ENCODE assay signal across 10 mouse cellular contexts in genomic region chr3:88593893-88594580, GRCm38 (mm10). TPM values are rescaled to one million over a fixed set of nuclear protein-coding genes. Genes with fewer than 3 reads are reported as not detected.
DNase-seq lines count a peak whose midpoint lies in the region; ATAC-seq and TF ChIP-seq lines count a peak whose summit lies in the region.
"Had no signal": no experiment of that assay in that cellular context is flagged by ENCODE, and none has a peak within 500 bp of the region (broad histone marks: within the 10 kb centered on the region; RNA-seq: fewer than 3 reads in every experiment).

No protein-coding gene starts in this region.

- H3K9me3 ChIP-seq in heart, embryonic 14.5 days (ENCODE audit: control insufficient read depth, low read length), result no peaks in the 10 kb centered on the region
- H3K9me3 ChIP-seq in intestine, embryonic 14.5 days (ENCODE audit: control insufficient read depth, low read length), result no peaks in the 10 kb centered on the region
- no peaks in the 10 kb centered on the region for H3K9me3 ChIP-seq in limb, embryonic 15.5 days
- H3K9me3 ChIP-seq in stomach, embryonic 15.5 days, result no peaks in the 10 kb centered on the region
- no peaks in the 10 kb centered on the region for H3K9me3 ChIP-seq in forebrain, embryonic 10.5 days
- H3K9me3 ChIP-seq: midbrain, embryonic 10.5 days had no signal

- no peak for TF ChIP-seq CTCF in heart, adult 2 months (IDR thresholded peaks at IDR 0.05)

- no peak overlapping the region for H3K4me3 ChIP-seq in heart, embryonic 14.5 days (ENCODE audit: control insufficient read depth in 1 of 2, insufficient read depth in 1 of 2, low read depth in 1 of 2, low read length in 2 of 2)
- H3K4me3 ChIP-seq in heart, adult 2 months, result no peak overlapping the region
- no peak overlapping the region for H3K4me3 ChIP-seq in intestine, embryonic 14.5 days (ENCODE audit: low read depth, low read length)
- H3K4me3 ChIP-seq in limb, embryonic 15.5 days, result no peak overlapping the region
- no peak overlapping the region for H3K4me3 ChIP-seq in stomach, embryonic 15.5 days (replicated peaks)
- H3K4me3 ChIP-seq in forebrain, embryonic 10.5 days, result no peak overlapping the region
- H3K4me3 ChIP-seq: left cerebral cortex, adult 2 months; midbrain, embryonic 10.5 days had no signal

- H3K79me2 ChIP-seq in heart, adult 2 months (replicated peaks; ENCODE audit: control insufficient read depth, insufficient read depth, low read length), result no peaks in the 10 kb centered on the region

- H3K4me1 ChIP-seq in heart, embryonic 14.5 days (ENCODE audit: control insufficient read depth in 2 of 2, insufficient read depth in 2 of 2, low read length in 2 of 2), result peaks cover 16 to 30% of the 10 kb centered on the region in 2 experiments
- H3K4me1 ChIP-seq in heart, adult 2 months (ENCODE audit: control insufficient read depth, insufficient read depth, low read length), result peaks cover 6% of the 10 kb centered on the region
- peaks cover 9% of the 10 kb centered on the region; the same call in 1 of the 2 replicates for H3K4me1 ChIP-seq in intestine, embryonic 14.5 days (replicated peaks; ENCODE audit: control insufficient read depth, insufficient read depth, low read length)
- peaks cover 26% of the 10 kb centered on the region for H3K4me1 ChIP-seq in limb, embryonic 15.5 days
- H3K4me1 ChIP-seq in stomach, embryonic 15.5 days, result peaks cover 23% of the 10 kb centered on the region
- peaks cover 31% of the 10 kb centered on the region for H3K4me1 ChIP-seq in forebrain, embryonic 10.5 days

- no peaks in the 10 kb centered on the region for H3K36me3 ChIP-seq in heart, embryonic 14.5 days (ENCODE audit: control insufficient read depth, insufficient read depth, low read length)
- no peaks in the 10 kb centered on the region for H3K36me3 ChIP-seq in heart, adult 2 months (ENCODE audit: control insufficient read depth, insufficient read depth, low read length)
- no peaks in the 10 kb centered on the region for H3K36me3 ChIP-seq in intestine, embryonic 14.5 days (ENCODE audit: control insufficient read depth, insufficient read depth, low read length)
- H3K36me3 ChIP-seq in limb, embryonic 15.5 days, result 0 out of 2 replicates have a peak, but pooled peaks cover 2% of the 10 kb centered on the region
- H3K36me3 ChIP-seq in stomach, embryonic 15.5 days, result no peaks in the 10 kb centered on the region
- H3K36me3 ChIP-seq in forebrain, embryonic 10.5 days (replicated peaks), result peaks cover 4% of the 10 kb centered on the region; the same call in 1 of the 2 replicates

- H3K4me2 ChIP-seq in heart, embryonic 14.5 days (ENCODE audit: low read length), result peak overlapping the region; percentile 19; the same call in 1 of the 2 replicates
- no peak overlapping the region for H3K4me2 ChIP-seq in intestine, embryonic 14.5 days (ENCODE audit: low read length)
- H3K4me2 ChIP-seq in limb, embryonic 15.5 days, result no peak overlapping the region
- H3K4me2 ChIP-seq in stomach, embryonic 15.5 days, result 0 out of 2 replicates have a peak overlapping the region, but pooled peaks have one; percentile 16

- H3K9ac ChIP-seq in heart, embryonic 14.5 days (ENCODE audit: low read length), result peak overlapping the region; percentile 27; the same call in 1 of the 2 replicates
- H3K9ac ChIP-seq in heart, adult 2 months (ENCODE audit: low read depth, low read length), result no peak overlapping the region
- H3K9ac ChIP-seq in intestine, embryonic 14.5 days (ENCODE audit: low read length), result no peak overlapping the region
- no peak overlapping the region for H3K9ac ChIP-seq in limb, embryonic 15.5 days
- no peak overlapping the region for H3K9ac ChIP-seq in stomach, embryonic 15.5 days

- no peak for TF ChIP-seq EP300 in heart, adult 2 months (IDR thresholded peaks at IDR 0.05; ENCODE audit: insufficient read depth, low read depth, low read length)

- no peak for TF ChIP-seq POLR2A in heart, adult 2 months (IDR thresholded peaks at IDR 0.05; ENCODE audit: insufficient read depth, low read depth, low read length)

- no peak for DNase-seq in heart, adult 2 months
- DNase-seq in intestine, embryonic 14.5 days (ENCODE audit: low spot score), result no peak
- DNase-seq in forebrain, embryonic 10.5 days (ENCODE audit: extremely low spot score, low spot score), result no peak
- no peak for DNase-seq in adrenal gland, postnatal 36 days
- no peak for DNase-seq in adipocyte (ENCODE audit: low spot score)

- H3K27ac ChIP-seq in heart, embryonic 14.5 days (replicated peaks in 1 of 2; ENCODE audit: control insufficient read depth in 1 of 2, insufficient read depth in 1 of 2, low read depth in 2 of 2, low read length in 2 of 2), result no peak overlapping the region
- no peak overlapping the region for H3K27ac ChIP-seq in heart, adult 2 months
- H3K27ac ChIP-seq in intestine, embryonic 14.5 days (ENCODE audit: low read depth), result no peak overlapping the region
- H3K27ac ChIP-seq in limb, embryonic 15.5 days, result peak overlapping the region; percentile 65; the same call in 1 of the 2 replicates
- H3K27ac ChIP-seq in stomach, embryonic 15.5 days, result no peak overlapping the region
- no peak overlapping the region for H3K27ac ChIP-seq in forebrain, embryonic 10.5 days
- H3K27ac ChIP-seq: left cerebral cortex, adult 2 months; midbrain, embryonic 10.5 days had no signal

- no peaks in the 10 kb centered on the region for H3K27me3 ChIP-seq in heart, embryonic 14.5 days (ENCODE audit: control insufficient read depth, insufficient read depth, low read length)
- no peaks in the 10 kb centered on the region for H3K27me3 ChIP-seq in heart, adult 2 months (ENCODE audit: control insufficient read depth, insufficient read depth, low read length)
- no peaks in the 10 kb centered on the region for H3K27me3 ChIP-seq in intestine, embryonic 14.5 days (replicated peaks; ENCODE audit: control insufficient read depth, insufficient read depth, low read length)
- H3K27me3 ChIP-seq in limb, embryonic 15.5 days, result no peaks in the 10 kb centered on the region
- no peaks in the 10 kb centered on the region for H3K27me3 ChIP-seq in stomach, embryonic 15.5 days (replicated peaks)
- no peaks in the 10 kb centered on the region for H3K27me3 ChIP-seq in forebrain, embryonic 10.5 days (ENCODE audit: poor library complexity, severe bottlenecking)

- intact Hi-C loops in heart, adult 2 months (cut with DNase I), result loop anchor here (2.0 kb wide), 1 partner anchor 145 kb away; no protein-coding TSS in a partner anchor

- 29% methylated on average over 10 of the region's 10 CpGs for WGBS in heart, embryonic 14.5 days
- 42% methylated on average over 10 of the region's 10 CpGs for WGBS in heart, adult 2 months
- WGBS in intestine, embryonic 14.5 days, result 35% methylated on average over 10 of the region's 10 CpGs
- 24% methylated on average over 10 of the region's 10 CpGs for WGBS in limb, embryonic 15.5 days
- 38% methylated on average over 10 of the region's 10 CpGs for WGBS in stomach, embryonic 15.5 days
- WGBS in forebrain, embryonic 10.5 days, result 74% methylated on average over 10 of the region's 10 CpGs

- no peak for ATAC-seq in heart, embryonic 14.5 days (ENCODE audit: insufficient number of reproducible peaks, insufficient read depth, low FRiP score, low read depth)
- ATAC-seq in intestine, embryonic 14.5 days (replicated peaks; ENCODE audit: low FRiP score, low TSS enrichment, low read depth), result 0 out of 2 replicates have a peak, but pooled peaks have one; percentile 34
- no peak for ATAC-seq in limb, embryonic 15.5 days (ENCODE audit: insufficient number of reproducible peaks, low FRiP score, low TSS enrichment, low read depth)
- no peak for ATAC-seq in stomach, embryonic 15.5 days (ENCODE audit: insufficient read depth, low FRiP score, low read depth)

RNA-seq across cellular contexts. Expression of gene Arhgef2, which starts 11.7 kb away (rescaled TPM):
- 92.6 and 94.2 TPM in 2 replicates for polyA plus RNA-seq in heart, embryonic 14.5 days (2014; fragmentation: Nextera tagmentation; extraction: Ambion mirVana)
- total RNA-seq in heart, adult 2 months (2021), result 10 to 100 TPM; 37.3 to 37.5 TPM
- 51.0 and 53.4 TPM in 2 replicates for polyA plus RNA-seq in heart, adult 2 months (2012; rRNA removed)
- 87.0 and 98.4 TPM in 2 replicates for polyA plus RNA-seq in intestine, embryonic 14.5 days (2014; fragmentation: Nextera tagmentation; extraction: Ambion mirVana)
- 84.9 and 97.3 TPM in 2 replicates for polyA plus RNA-seq in limb, embryonic 15.5 days (2015; fragmentation: Nextera tagmentation; extraction: Ambion mirVana)
- polyA plus RNA-seq in stomach, embryonic 15.5 days (2015; fragmentation: Nextera tagmentation; extraction: Ambion mirVana), result 77.1 and 78.7 TPM in 2 replicates
- polyA plus RNA-seq in forebrain, embryonic 10.5 days (2016; fragmentation: Nextera tagmentation; extraction: Ambion mirVana), result 79.3 and 92.6 TPM in 2 replicates
- 10 to 100 TPM; 24.6 to 25.3 TPM for total RNA-seq in adrenal gland, postnatal 36 days (2021)

RNA-seq across cellular contexts. Expression of gene Ssr2, which starts 18.4 kb away (rescaled TPM):
- polyA plus RNA-seq in heart, embryonic 14.5 days (2014; fragmentation: Nextera tagmentation; extraction: Ambion mirVana), result 178 and 181 TPM in 2 replicates
- total RNA-seq in heart, adult 2 months (2021), result 10 to 100 TPM; 65.3 to 67.6 TPM
- polyA plus RNA-seq in heart, adult 2 months (2012; rRNA removed), result 80.0 and 115 TPM in 2 replicates
- polyA plus RNA-seq in intestine, embryonic 14.5 days (2014; fragmentation: Nextera tagmentation; extraction: Ambion mirVana), result 290 and 316 TPM in 2 replicates
- polyA plus RNA-seq in limb, embryonic 15.5 days (2015; fragmentation: Nextera tagmentation; extraction: Ambion mirVana), result 347 and 365 TPM in 2 replicates
- polyA plus RNA-seq in stomach, embryonic 15.5 days (2015; fragmentation: Nextera tagmentation; extraction: Ambion mirVana), result 339 and 359 TPM in 2 replicates
- 174 and 188 TPM in 2 replicates for polyA plus RNA-seq in forebrain, embryonic 10.5 days (2016; fragmentation: Nextera tagmentation; extraction: Ambion mirVana)
- total RNA-seq in adrenal gland, postnatal 36 days (2021), result 100 to 1,000 TPM; 207 to 252 TPM

RNA-seq across cellular contexts. Expression of gene Ubqln4, which starts 40.5 kb away (rescaled TPM):
- polyA plus RNA-seq in heart, embryonic 14.5 days (2014; fragmentation: Nextera tagmentation; extraction: Ambion mirVana), result 37.4 and 37.5 TPM in 2 replicates
- 10 to 100 TPM; 70.1 to 76.5 TPM for total RNA-seq in heart, adult 2 months (2021)
- 69.3 and 86.7 TPM in 2 replicates for polyA plus RNA-seq in heart, adult 2 months (2012; rRNA removed)
- polyA plus RNA-seq in intestine, embryonic 14.5 days (2014; fragmentation: Nextera tagmentation; extraction: Ambion mirVana), result 59.0 and 60.8 TPM in 2 replicates
- 39.6 and 44.1 TPM in 2 replicates for polyA plus RNA-seq in limb, embryonic 15.5 days (2015; fragmentation: Nextera tagmentation; extraction: Ambion mirVana)
- 40.2 and 40.9 TPM in 2 replicates for polyA plus RNA-seq in stomach, embryonic 15.5 days (2015; fragmentation: Nextera tagmentation; extraction: Ambion mirVana)
- 73.4 and 77.4 TPM in 2 replicates for polyA plus RNA-seq in forebrain, embryonic 10.5 days (2016; fragmentation: Nextera tagmentation; extraction: Ambion mirVana)
- total RNA-seq in adrenal gland, postnatal 36 days (2021), result 10 to 100 TPM; 73.3 to 74.2 TPM

RNA-seq across cellular contexts. Expression of gene Lamtor2, which starts 41.2 kb away (rescaled TPM):
- 75.6 and 87.5 TPM in 2 replicates for polyA plus RNA-seq in heart, embryonic 14.5 days (2014; fragmentation: Nextera tagmentation; extraction: Ambion mirVana)
- total RNA-seq in heart, adult 2 months (2021), result 100 to 1,000 TPM in 1 of 2 experiments, 10 to 100 TPM in 1; 94.3 to 104 TPM
- polyA plus RNA-seq in heart, adult 2 months (2012; rRNA removed), result 118 TPM in 2 replicates
- polyA plus RNA-seq in intestine, embryonic 14.5 days (2014; fragmentation: Nextera tagmentation; extraction: Ambion mirVana), result 98.9 and 102 TPM in 2 replicates
- polyA plus RNA-seq in limb, embryonic 15.5 days (2015; fragmentation: Nextera tagmentation; extraction: Ambion mirVana), result 194 and 207 TPM in 2 replicates
- 193 and 198 TPM in 2 replicates for polyA plus RNA-seq in stomach, embryonic 15.5 days (2015; fragmentation: Nextera tagmentation; extraction: Ambion mirVana)
- polyA plus RNA-seq in forebrain, embryonic 10.5 days (2016; fragmentation: Nextera tagmentation; extraction: Ambion mirVana), result 172 and 174 TPM in 2 replicates
- 100 to 1,000 TPM; 142 to 148 TPM for total RNA-seq in adrenal gland, postnatal 36 days (2021)

RNA-seq across cellular contexts. Expression of gene Rab25, which starts 45.9 kb away (rescaled TPM):
- polyA plus RNA-seq in heart, embryonic 14.5 days (2014; fragmentation: Nextera tagmentation; extraction: Ambion mirVana), result 0.30 TPM in 1 of 2 replicates, not detected in the other
- not detected for total RNA-seq in heart, adult 2 months (2021)
- 2.2 TPM in 1 of 2 replicates, not detected in the other for polyA plus RNA-seq in heart, adult 2 months (2012; rRNA removed)
- 55.6 and 56.9 TPM in 2 replicates for polyA plus RNA-seq in intestine, embryonic 14.5 days (2014; fragmentation: Nextera tagmentation; extraction: Ambion mirVana)
- polyA plus RNA-seq in limb, embryonic 15.5 days (2015; fragmentation: Nextera tagmentation; extraction: Ambion mirVana), result 144 and 148 TPM in 2 replicates
- 86.9 and 90.6 TPM in 2 replicates for polyA plus RNA-seq in stomach, embryonic 15.5 days (2015; fragmentation: Nextera tagmentation; extraction: Ambion mirVana)
- 2.8 and 4.0 TPM in 2 replicates for polyA plus RNA-seq in forebrain, embryonic 10.5 days (2016; fragmentation: Nextera tagmentation; extraction: Ambion mirVana)
- total RNA-seq in adrenal gland, postnatal 36 days (2021), result not detected
- total RNA-seq: left cerebral cortex, adult 2 months had no signal

Comparison
In these comparisons a context has a peak if more than half of its experiments do, and no peak if none do; other contexts are left out.
1. H3K4me2 ChIP-seq: peak in heart, embryonic 14.5 days (single experiment) and stomach, embryonic 15.5 days (single experiment); none in intestine, embryonic 14.5 days (single experiment) and limb, embryonic 15.5 days (single experiment).